ENCODE assay signal across 19 mouse cellular contexts in genomic region chr10:81469253-81469652, GRCm38 (mm10). TPM values are rescaled to one million over a fixed set of nuclear protein-coding genes. Genes with fewer than 3 reads are reported as not detected.
A peak's percentile ranks its signal among the peaks of the same experiment; 100 is the strongest.
DNase-seq lines count a peak whose midpoint lies in the region; ATAC-seq lines count a peak whose summit lies in the region.
"Had no signal": no experiment of that assay in that cellular context is flagged by ENCODE, and none has a peak within 500 bp of the region (broad histone marks: within the 10 kb centered on the region; RNA-seq: fewer than 3 reads in every experiment).

No protein-coding gene starts in this region.

- H3K4me1 ChIP-seq in midbrain, embryonic 16.5 days (ENCODE audit: control insufficient read depth, insufficient read depth, low read length), result peaks cover 34% of the 10 kb centered on the region
- H3K4me1 ChIP-seq in liver, embryonic 12.5 days, result peaks cover 13% of the 10 kb centered on the region

- peaks cover 19% of the 10 kb centered on the region for H3K36me3 ChIP-seq in midbrain, embryonic 16.5 days (ENCODE audit: control insufficient read depth, insufficient read depth, low read length)
- H3K36me3 ChIP-seq in liver, embryonic 12.5 days, result no peaks in the 10 kb centered on the region
- H3K36me3 ChIP-seq: embryonic facial prominence, embryonic 15.5 days; heart, embryonic 12.5 days had no signal

- H3K4me3 ChIP-seq in midbrain, embryonic 16.5 days (ENCODE audit: low read depth, low read length), result no peak overlapping the region
- H3K4me3 ChIP-seq in liver, embryonic 12.5 days, result no peak overlapping the region
- H3K4me3 ChIP-seq: embryonic facial prominence, embryonic 15.5 days; forebrain, embryonic 13.5 days; heart, embryonic 12.5 days; midbrain, embryonic 13.5 days had no signal

- intact Hi-C loops in gastrocnemius, postnatal 36 days (cut with DNase I), result no loop called here
- intact Hi-C loops in left cerebral cortex, postnatal 14 days (cut with DNase I), result no loop called here

- ATAC-seq in midbrain, embryonic 16.5 days, result no peak
- ATAC-seq in liver, embryonic 12.5 days, result no peak
- ATAC-seq: forebrain, embryonic 13.5 days; hindbrain, postnatal 0 days; midbrain, embryonic 13.5 days had no signal

- H3K4me2 ChIP-seq in midbrain, embryonic 16.5 days (ENCODE audit: low read length), result no peak overlapping the region
- no peak overlapping the region for H3K4me2 ChIP-seq in liver, embryonic 12.5 days
- H3K4me2 ChIP-seq: embryonic facial prominence, embryonic 15.5 days; forebrain, embryonic 13.5 days; heart, embryonic 12.5 days; midbrain, embryonic 13.5 days had no signal

- no peaks in the 10 kb centered on the region for H3K27me3 ChIP-seq in midbrain, embryonic 16.5 days (ENCODE audit: control insufficient read depth, insufficient read depth, low read depth, low read length)
- peaks cover 100% of the 10 kb centered on the region for H3K27me3 ChIP-seq in liver, embryonic 12.5 days (replicated peaks)

- no peak overlapping the region for H3K9ac ChIP-seq in midbrain, embryonic 16.5 days (ENCODE audit: low read depth, low read length)
- no peak overlapping the region for H3K9ac ChIP-seq in liver, embryonic 12.5 days
- H3K9ac ChIP-seq: embryonic facial prominence, embryonic 15.5 days; forebrain, embryonic 13.5 days; heart, embryonic 12.5 days; midbrain, embryonic 13.5 days had no signal

- H3K27ac ChIP-seq in midbrain, embryonic 16.5 days (ENCODE audit: low read length), result no peak overlapping the region
- no peak overlapping the region for H3K27ac ChIP-seq in liver, embryonic 12.5 days
- H3K27ac ChIP-seq: embryonic facial prominence, embryonic 15.5 days; forebrain, embryonic 13.5 days; hindbrain, postnatal 0 days; midbrain, embryonic 13.5 days had no signal

- H3K9me3 ChIP-seq in midbrain, embryonic 16.5 days (replicated peaks; ENCODE audit: control insufficient read depth, low read length, poor library complexity, severe bottlenecking), result no peaks in the 10 kb centered on the region
- no peaks in the 10 kb centered on the region for H3K9me3 ChIP-seq in liver, embryonic 12.5 days (replicated peaks)
- H3K9me3 ChIP-seq: embryonic facial prominence, embryonic 15.5 days; forebrain, embryonic 13.5 days; heart, embryonic 12.5 days; midbrain, embryonic 13.5 days had no signal

- WGBS in midbrain, embryonic 16.5 days, result 88% methylated on average over 5 of the region's 5 CpGs
- 67% methylated on average over 5 of the region's 5 CpGs for WGBS in liver, embryonic 12.5 days (ENCODE audit: insufficient replicate concordance)

- DNase-seq in gastrocnemius, postnatal 36 days, result peak; percentile 2 to 8
- DNase-seq in gastrocnemius, postnatal 10 days, result no peak
- peak; percentile 79 to 81 for DNase-seq in right cerebral cortex, adult 2 months (ENCODE audit: low spot score in 2 of 2)
- DNase-seq in right cerebral cortex, postnatal 4 days, result no peak
- DNase-seq in left cerebral cortex, postnatal 14 days (ENCODE audit: low spot score in 2 of 2), result peak; percentile 67 to 76
- DNase-seq: cerebellum, postnatal 10 days; embryo, embryonic 11 days; kidney, adult 11 months; kidney, postnatal 10 days; lung, adult 18-20 months; lung, postnatal 36 days had no signal

RNA-seq across cellular contexts. Expression of gene Celf5, which starts 13.3 kb away (rescaled TPM):
- not detected for total RNA-seq in gastrocnemius, postnatal 36 days (2021)
- total RNA-seq in gastrocnemius, postnatal 10 days (2021), result under 1 TPM; 0.38 to 0.99 TPM
- total RNA-seq in left cerebral cortex, postnatal 14 days (2021), result 100 to 1,000 TPM; 280 to 299 TPM
- 88.3 and 103 TPM in 2 replicates for polyA plus RNA-seq in midbrain, embryonic 16.5 days (2015; fragmentation: Nextera tagmentation; extraction: Ambion mirVana)
- 0.05 and 0.06 TPM in 2 replicates for polyA plus RNA-seq in liver, embryonic 12.5 days (2016; fragmentation: Nextera tagmentation; extraction: Ambion mirVana)
- total RNA-seq: neutrophil, adult 5-6 weeks had no signal

RNA-seq across cellular contexts. Expression of gene Nfic, which starts 13.8 kb away (rescaled TPM):
- total RNA-seq in gastrocnemius, postnatal 36 days (2021), result 100 to 1,000 TPM; 219 to 237 TPM
- 100 to 1,000 TPM; 329 to 332 TPM for total RNA-seq in gastrocnemius, postnatal 10 days (2021)
- total RNA-seq in left cerebral cortex, postnatal 14 days (2021), result 10 to 100 TPM; 67.0 to 69.8 TPM
- polyA plus RNA-seq in midbrain, embryonic 16.5 days (2015; fragmentation: Nextera tagmentation; extraction: Ambion mirVana), result 15.4 and 17.2 TPM in 2 replicates
- 10.1 and 10.2 TPM in 2 replicates for polyA plus RNA-seq in liver, embryonic 12.5 days (2016; fragmentation: Nextera tagmentation; extraction: Ambion mirVana)

RNA-seq across cellular contexts. Expression of gene Ncln, which starts 26.9 kb away (rescaled TPM):
- 10 to 100 TPM; 42.1 to 44.9 TPM for total RNA-seq in gastrocnemius, postnatal 36 days (2021)
- 10 to 100 TPM; 45.9 to 48.2 TPM for total RNA-seq in gastrocnemius, postnatal 10 days (2021)
- 100 to 1,000 TPM in 1 of 2 experiments, 10 to 100 TPM in 1; 80.2 to 104 TPM for total RNA-seq in left cerebral cortex, postnatal 14 days (2021)
- polyA plus RNA-seq in midbrain, embryonic 16.5 days (2015; fragmentation: Nextera tagmentation; extraction: Ambion mirVana), result 61.1 and 61.3 TPM in 2 replicates
- 59.9 and 62.7 TPM in 2 replicates for polyA plus RNA-seq in liver, embryonic 12.5 days (2016; fragmentation: Nextera tagmentation; extraction: Ambion mirVana)

RNA-seq across cellular contexts. Expression of gene S1pr4, which starts 30.7 kb away (rescaled TPM):
- total RNA-seq in gastrocnemius, postnatal 36 days (2021), result 1 to 10 TPM in 1 of 2 experiments, under 1 TPM in 1; 0.46 to 1.5 TPM
- under 1 TPM; 0.56 to 0.61 TPM for total RNA-seq in gastrocnemius, postnatal 10 days (2021)
- total RNA-seq in left cerebral cortex, postnatal 14 days (2021), result under 1 TPM; 0.33 to 0.44 TPM
- 0.44 and 0.58 TPM in 2 replicates for polyA plus RNA-seq in midbrain, embryonic 16.5 days (2015; fragmentation: Nextera tagmentation; extraction: Ambion mirVana)
- 3.1 and 3.3 TPM in 2 replicates for polyA plus RNA-seq in liver, embryonic 12.5 days (2016; fragmentation: Nextera tagmentation; extraction: Ambion mirVana)

RNA-seq across cellular contexts. Expression of gene Gna15, which starts 54.8 kb away (rescaled TPM):
- under 1 TPM in 1 of 2 experiments, not detected in 1; 0.20 TPM for total RNA-seq in gastrocnemius, postnatal 36 days (2021)
- total RNA-seq in gastrocnemius, postnatal 10 days (2021), result under 1 TPM; 0.47 to 0.77 TPM
- 1 to 10 TPM; 2.2 to 3.2 TPM for total RNA-seq in left cerebral cortex, postnatal 14 days (2021)
- polyA plus RNA-seq in midbrain, embryonic 16.5 days (2015; fragmentation: Nextera tagmentation; extraction: Ambion mirVana), result 0.80 and 0.87 TPM in 2 replicates
- 7.0 and 7.3 TPM in 2 replicates for polyA plus RNA-seq in liver, embryonic 12.5 days (2016; fragmentation: Nextera tagmentation; extraction: Ambion mirVana)

Comparison
In these comparisons a context has a peak if more than half of its experiments do, and no peak if none do; other contexts are left out.
1. DNase-seq: peak in gastrocnemius, postnatal 36 days (2 of 2), right cerebral cortex, adult 2 months (2 of 2) and left cerebral cortex, postnatal 14 days (2 of 2); none in gastrocnemius, postnatal 10 days (single experiment) and right cerebral cortex, postnatal 4 days (single experiment).
2. RNA of gene Celf5, which starts 13.3 kb away (total RNA-seq): 280 to 299 TPM in left cerebral cortex, postnatal 14 days; 0.38 to 0.99 TPM in gastrocnemius, postnatal 10 days and not detected in gastrocnemius, postnatal 36 days; every median in the first group is over 100 times any median in the second.